Mouse (Mus musculus) large intestine, adult 2 months (tissue): ENCODE data around the gene Tdp1. TPM values are rescaled to one million over a fixed set of nuclear protein-coding genes. Genes with fewer than 3 reads are reported as not detected.
A peak's percentile ranks its signal among the peaks of the same experiment; 100 is the strongest.

Source experiments
- DNase-seq: peaks from one replicate; pipeline ENCODE4 v3.0.0-alpha.2; 2012; ENCODE audit warnings: low read depth, low spot score
- WGBS: fragments of 180-500 bp; shearing (Covaris S2); methylation state at CpG from one replicate; pipeline ENCODE4 v1.1.7; 2018; 5-methylcytosine and 5-hydroxymethylcytosine counted together
- polyA plus RNA-seq: library from polyadenylated mRNA; depleted of rRNA; stranded (reverse); fragments of >200 nt; gene quantifications from 2 replicates; pipeline ENCODE4 v1.2.3, GENCODE M21; 2012; rRNA removed

Gene Tdp1
- polyA plus RNA-seq = 11.8 and 13.4 TPM in 2 replicates

- WGBS = under 1% methylated on average over 73 of the region's 73 CpGs
- peak; percentile 73 for DNase-seq
These were observed at the start of gene Tdp1, which contains the start of gene Efcab11 for GRCm38 (mm10) chr12:99884269-99885261. Gene Tdp1, plus strand, starts transcription at chr12:99884517. Gene Efcab11, minus strand, starts transcription at chr12:99884439.

DNA sequence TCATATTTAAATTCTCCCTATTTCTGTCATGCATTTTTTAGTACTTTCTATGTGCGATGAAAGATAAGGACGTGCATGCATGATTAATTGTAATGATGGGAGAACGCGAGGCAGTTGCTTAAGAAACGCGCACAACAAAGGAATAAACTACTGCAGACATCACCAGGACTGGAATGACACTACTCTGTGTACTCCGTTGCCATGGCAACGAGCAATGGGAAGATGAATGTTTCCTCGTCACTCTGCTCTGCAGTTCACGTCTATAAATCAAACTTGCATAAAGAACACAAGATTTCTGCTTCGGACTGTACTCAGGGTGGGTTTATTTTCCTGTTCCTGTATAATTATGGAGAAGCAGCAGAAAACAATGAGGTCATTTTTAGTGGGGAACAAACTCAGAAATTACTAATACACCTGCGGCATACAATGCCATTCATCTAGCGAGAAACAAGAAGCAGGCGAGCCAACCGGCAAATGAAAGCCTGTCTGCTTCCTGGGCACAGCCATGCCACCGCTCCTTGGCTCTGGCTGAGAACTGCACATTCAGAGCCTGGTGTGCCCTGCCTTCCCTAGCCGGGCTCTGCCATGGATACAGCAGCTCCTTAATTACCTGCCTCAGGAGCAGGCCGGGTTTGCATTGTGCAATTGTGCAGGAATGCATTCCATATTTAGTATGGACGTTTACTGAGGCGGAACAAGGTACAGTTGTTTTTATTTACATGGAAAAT is 47.7 kb upstream of the Tdp1 start:
- DNase-seq = no peak
- 68% methylated on average over 20 of the region's 20 CpGs for WGBS

DNA sequence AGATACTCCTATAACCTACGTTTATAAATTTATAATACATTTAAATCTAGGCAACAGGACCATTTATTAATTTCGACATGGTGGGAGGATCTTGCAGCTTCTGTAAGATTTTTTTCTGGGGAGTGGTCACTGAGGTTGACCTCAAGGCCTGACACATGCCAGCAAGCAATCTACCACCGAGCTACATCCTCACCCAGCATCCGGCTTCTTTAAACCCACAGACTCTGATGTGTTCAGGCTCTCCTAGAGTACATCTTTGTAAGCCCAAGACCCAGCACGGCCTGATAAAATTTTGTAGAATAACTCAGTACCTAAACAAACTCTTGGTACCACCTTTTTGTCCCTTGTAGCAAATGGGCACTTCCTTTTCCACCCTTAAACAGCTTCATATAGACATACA is 46.8 kb upstream of the Tdp1 start:
- DNase-seq = no peak
- 91% methylated on average over 5 of the region's 5 CpGs for WGBS

- no peak for DNase-seq
- WGBS = 87% methylated on average over 11 of the region's 11 CpGs
These were observed 46.2 kb upstream of the Tdp1 start for GRCm38 (mm10) chr12:99838109-99838508.

DNA sequence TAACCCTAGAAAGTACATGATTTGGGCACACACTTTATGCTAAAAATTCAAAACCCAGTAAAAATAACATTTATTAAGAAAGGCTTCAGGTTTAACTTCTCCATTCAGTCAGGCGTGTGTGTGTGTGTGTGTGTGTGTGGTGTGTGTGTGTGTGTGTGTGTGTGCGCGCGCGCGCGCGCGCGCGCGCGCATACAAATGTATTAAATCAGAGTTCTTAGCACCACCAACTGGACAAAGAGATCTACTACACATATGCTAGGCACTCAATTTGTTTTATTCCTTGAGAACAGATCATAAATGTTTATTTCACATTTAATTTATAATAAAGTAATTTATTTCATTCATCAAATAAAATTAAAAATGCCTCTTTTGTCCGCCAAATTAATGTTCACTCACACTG is 45.6 kb upstream of the Tdp1 start:
- 79% methylated on average over 14 of the region's 14 CpGs for WGBS

GRCm38 (mm10) chr12:99844951-99845350 is 39.4 kb upstream of the Tdp1 start:
- DNase-seq = no peak
- 95% methylated on average over 8 of the region's 8 CpGs for WGBS

More for the DNA sequence above, 45.6 kb upstream of the Tdp1 start:
- no peak for DNase-seq

GRCm38 (mm10) chr12:99849996-99850395 is 34.3 kb upstream of the Tdp1 start:
- no peak for DNase-seq
- WGBS = 89% methylated on average over 2 of the region's 2 CpGs

GRCm38 (mm10) chr12:99853323-99854258 is 30.7 kb upstream of the Tdp1 start:
- 89% methylated on average over 14 of the region's 14 CpGs for WGBS
- no peak for DNase-seq

- 55% methylated on average over 9 of the region's 9 CpGs for WGBS
- no peak for DNase-seq
These were observed 28.3 kb upstream of the Tdp1 start for GRCm38 (mm10) chr12:99856011-99856410.

DNA sequence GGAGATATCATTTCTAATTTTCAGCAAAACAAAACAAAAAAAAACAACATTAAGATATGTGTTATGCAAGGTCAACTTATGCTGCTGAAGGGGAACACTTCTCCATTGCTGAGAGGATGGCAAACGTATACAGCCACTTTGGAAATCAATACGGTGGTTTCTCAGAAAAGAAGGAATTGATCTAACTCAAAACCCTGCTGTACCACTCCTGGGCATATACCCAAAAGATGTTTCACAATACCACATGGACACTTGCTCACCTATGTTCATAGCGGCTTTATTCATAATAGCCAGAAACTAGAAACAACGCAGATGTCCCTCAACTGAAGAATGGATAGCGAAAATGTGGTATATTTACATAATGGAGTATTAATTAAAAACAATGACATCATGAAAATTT is 25.7 kb upstream of the Tdp1 start:
- WGBS = 93% methylated on average over 5 of the region's 5 CpGs
- no peak for DNase-seq

DNA sequence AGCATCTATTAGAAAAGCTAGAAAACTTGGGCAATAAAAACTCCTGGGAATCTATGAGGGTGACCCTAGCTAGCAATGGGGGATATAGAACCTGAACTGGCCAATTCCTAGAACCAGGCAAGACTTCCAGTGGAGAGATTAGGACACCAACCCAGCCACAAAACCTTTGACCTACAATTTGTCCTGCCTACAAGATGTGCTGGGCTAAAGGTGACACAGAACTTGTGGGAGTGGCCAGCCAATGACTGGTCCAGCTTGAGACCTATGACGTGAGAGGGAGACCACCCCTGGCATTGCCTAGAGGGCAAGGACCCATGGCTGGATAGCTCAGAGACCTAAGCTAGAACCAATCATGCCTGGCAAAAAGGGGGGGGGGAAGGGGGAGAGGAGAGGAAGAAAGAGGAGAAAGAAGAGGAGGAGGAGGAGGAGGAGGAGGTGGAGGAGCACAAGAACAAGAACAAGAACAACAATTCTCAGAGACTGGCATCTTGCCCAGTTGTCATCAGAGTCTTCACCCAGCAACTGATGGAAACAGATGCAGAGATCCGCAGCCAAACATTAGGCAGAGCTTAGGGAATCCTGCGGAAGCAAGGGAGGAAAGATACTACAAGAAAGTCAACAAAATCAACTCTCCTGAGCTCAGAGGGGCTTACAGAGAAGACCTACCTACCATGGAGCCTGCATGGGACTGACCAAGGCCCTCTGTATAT is 24.8 kb upstream of the Tdp1 start:
- no peak for DNase-seq
- 82% methylated on average over 3 of the region's 3 CpGs for WGBS

- WGBS = 82% methylated on average over 4 of the region's 4 CpGs
- DNase-seq = no peak
These were observed 23.3 kb upstream of the Tdp1 start for GRCm38 (mm10) chr12:99860981-99861380.

GRCm38 (mm10) chr12:99864613-99865012 is 19.7 kb upstream of the Tdp1 start:
- no peak for DNase-seq

DNA sequence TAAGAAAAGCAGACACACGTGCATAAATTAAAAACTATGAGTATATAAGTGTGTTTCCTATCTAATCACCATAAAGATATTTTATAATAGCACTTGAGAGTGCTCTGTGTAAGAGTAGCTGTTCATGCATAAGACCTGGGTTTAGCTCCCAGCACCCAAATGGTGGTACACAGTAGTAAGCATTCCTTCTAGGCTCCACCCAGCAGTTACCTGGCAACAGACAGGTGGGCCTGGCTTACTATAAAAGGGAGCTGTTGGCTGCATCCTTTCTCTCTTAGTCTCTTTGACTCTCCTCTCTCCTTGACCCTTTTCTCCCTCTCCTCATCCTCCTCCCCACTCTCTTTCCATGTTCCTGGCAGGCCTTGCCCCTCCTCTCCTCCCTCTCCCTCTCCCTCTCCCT is 15.5 kb upstream of the Tdp1 start:
- no peak for DNase-seq
- WGBS = 78% methylated on average over 1 of the region's 1 CpGs

- WGBS = 72% methylated on average over 3 of the region's 3 CpGs
- DNase-seq = no peak
These were observed 10.9 kb upstream of the Tdp1 start for GRCm38 (mm10) chr12:99873443-99873842.

GRCm38 (mm10) chr12:99874609-99875008 is 9.7 kb upstream of the Tdp1 start:
- DNase-seq = no peak
- WGBS = 73% methylated on average over 6 of the region's 6 CpGs

GRCm38 (mm10) chr12:99883000-99883712 is 1.2 kb upstream of the Tdp1 start:
- under 1% methylated on average over 38 of the region's 38 CpGs for WGBS
- DNase-seq = peak; percentile 95

- no peak for DNase-seq
- WGBS = under 1% methylated on average over 11 of the region's 11 CpGs
These were observed 608 bp upstream of the Tdp1 start for GRCm38 (mm10) chr12:99883713-99884105.
